Mouse (Mus musculus): Measurements from ENCODE around the gene Zfp712.

GRCm38 (mm10) chr13:67107681-67108080, 46.7 kb upstream of the Zfp712 start:
- no peak for TF ChIP-seq CTCF (IDR thresholded peaks at IDR 0.05; ENCODE audit: low read depth, low read length)
- no peak for TF ChIP-seq GATA1 (IDR thresholded peaks at IDR 0.05; ENCODE audit: borderline replicate concordance, low read length)
